Comparison of ENCODE assay signal across 20 mouse cellular contexts in the genomic region with DNA sequence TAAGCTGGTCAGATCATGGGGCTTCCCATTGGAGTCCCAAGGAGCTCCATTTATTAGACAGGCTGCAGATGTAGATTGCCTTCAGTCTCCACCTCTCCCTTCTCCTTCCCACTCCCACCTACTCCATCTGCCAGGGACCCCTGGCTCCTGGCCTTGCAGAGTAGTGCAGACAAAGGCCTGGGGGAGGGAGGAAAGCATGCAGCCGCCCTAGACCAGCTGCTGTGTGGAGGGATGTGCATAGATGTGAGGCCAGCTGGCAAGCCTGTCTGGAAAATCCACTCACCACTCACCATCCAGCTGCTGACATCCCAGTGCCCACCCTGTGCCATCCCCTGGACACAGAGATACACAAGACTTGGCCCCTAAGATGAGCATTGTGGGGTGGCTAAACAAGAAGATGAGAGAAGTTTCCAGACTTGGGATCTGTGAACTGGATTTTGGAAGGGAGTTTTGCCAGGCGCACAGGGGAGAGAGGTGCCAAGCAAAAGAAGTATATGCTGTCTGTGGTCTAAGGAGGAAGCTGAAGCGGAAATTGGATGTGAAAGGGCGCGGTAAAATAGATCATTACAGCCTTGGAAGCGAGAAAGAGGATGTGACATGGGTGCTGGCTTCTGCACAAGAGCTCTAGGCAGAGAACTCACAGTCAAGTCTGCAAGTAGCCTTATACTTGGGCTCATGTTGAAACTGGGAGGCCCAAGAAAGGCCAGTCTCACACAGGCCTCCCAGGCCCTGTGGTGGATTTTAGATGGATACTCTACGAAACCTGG. TPM values are rescaled to one million over a fixed set of nuclear protein-coding genes. Genes with fewer than 3 reads are reported as not detected.
A peak's percentile ranks its signal among the peaks of the same experiment; 100 is the strongest.
DNase-seq lines count a peak whose midpoint lies in the region; ATAC-seq and TF ChIP-seq lines count a peak whose summit lies in the region.
"Had no signal": no experiment of that assay in that cellular context is flagged by ENCODE, and none has a peak within 500 bp of the region (broad histone marks: within the 10 kb centered on the region; RNA-seq: fewer than 3 reads in every experiment).

No protein-coding gene starts in this region.

- 76% methylated on average over 7 of the region's 7 CpGs for WGBS in stomach, embryonic 16.5 days
- 77% methylated on average over 7 of the region's 7 CpGs for WGBS in stomach, postnatal 0 days

- no peak for TF ChIP-seq EP300 in stomach, postnatal 0 days (optimal IDR thresholded peaks at IDR 0.05)

- no peak overlapping the region for H3K9ac ChIP-seq in stomach, embryonic 16.5 days (ENCODE audit: low read length)
- H3K9ac ChIP-seq in stomach, postnatal 0 days (ENCODE audit: low read length) = no peak overlapping the region
- H3K9ac ChIP-seq: hindbrain, embryonic 15.5 days; midbrain, embryonic 12.5 days had no signal

- TF ChIP-seq CTCF in left cerebral cortex, adult 2 months (IDR thresholded peaks at IDR 0.05) = no peak
- TF ChIP-seq CTCF in stomach, postnatal 0 days (IDR thresholded peaks at IDR 0.05; ENCODE audit: low read depth) = no peak

- no peak overlapping the region for H3K27ac ChIP-seq in left cerebral cortex, adult 2 months
- H3K27ac ChIP-seq in stomach, embryonic 16.5 days (ENCODE audit: low read length) = no peak overlapping the region
- no peak overlapping the region for H3K27ac ChIP-seq in stomach, postnatal 0 days (replicated peaks)
- H3K27ac ChIP-seq: heart, embryonic 10.5 days; hindbrain, embryonic 15.5 days; midbrain, embryonic 12.5 days had no signal

- H3K27me3 ChIP-seq in stomach, embryonic 16.5 days (ENCODE audit: control insufficient read depth, insufficient read depth, low read length) = 0 out of 2 replicates have a peak, but pooled peaks cover 5% of the 10 kb centered on the region
- no peaks in the 10 kb centered on the region for H3K27me3 ChIP-seq in stomach, postnatal 0 days (ENCODE audit: control insufficient read depth, insufficient read depth, low read length)
- H3K27me3 ChIP-seq: hindbrain, embryonic 15.5 days had no signal

- intact Hi-C loops in left cerebral cortex, postnatal 4 days (cut with DNase I) = no loop called here
- intact Hi-C loops in left cerebral cortex, adult 2 months (cut with DNase I) = loop anchor here (5.0 kb wide), 1 partner anchor 62 kb away; no protein-coding TSS in a partner anchor

- no peaks in the 10 kb centered on the region for H3K4me1 ChIP-seq in stomach, embryonic 16.5 days (ENCODE audit: control insufficient read depth, insufficient read depth, low read length)
- H3K4me1 ChIP-seq in stomach, postnatal 0 days (replicated peaks; ENCODE audit: control insufficient read depth, insufficient read depth) = no peaks in the 10 kb centered on the region

- no peaks in the 10 kb centered on the region for H3K9me3 ChIP-seq in stomach, embryonic 16.5 days (replicated peaks; ENCODE audit: control insufficient read depth, low read length)
- no peaks in the 10 kb centered on the region for H3K9me3 ChIP-seq in stomach, postnatal 0 days (ENCODE audit: control insufficient read depth, low read length)
- H3K9me3 ChIP-seq: G1E; heart, embryonic 10.5 days; hindbrain, embryonic 15.5 days; midbrain, embryonic 12.5 days had no signal

- DNase-seq in embryo, embryonic 11 days = peak; percentile 34
- no peak for DNase-seq in embryo, embryonic 9.5 days (ENCODE audit: extremely low spot score)
- DNase-seq in left cerebral cortex, postnatal 4 days = peak; percentile 44
- DNase-seq in left cerebral cortex, adult 2 months (ENCODE audit: extremely low spot score in 1 of 2, low spot score in 2 of 2) = no peak
- no peak for DNase-seq in stomach, postnatal 0 days (ENCODE audit: low spot score)
- DNase-seq in thymus, postnatal 10 days (ENCODE audit: low spot score in 2 of 2) = no peak
- DNase-seq: adrenal gland, postnatal 36 days; cerebellum, adult 18-20 months; cerebellum, postnatal 36 days; gastrocnemius, postnatal 14 days; liver; thymus, postnatal 25 days had no signal

- peak; percentile 47; the same call in 1 of the 2 replicates for ATAC-seq in stomach, embryonic 16.5 days (ENCODE audit: insufficient read depth, low FRiP score)
- ATAC-seq in stomach, postnatal 0 days (ENCODE audit: low FRiP score, low TSS enrichment) = no peak
- 0 out of 2 replicates have a peak, but pooled peaks have one; percentile 20 for ATAC-seq in monocyte, adult 5-6 weeks (replicated peaks; ENCODE audit: insufficient number of reproducible peaks, low FRiP score, low TSS enrichment, poor library complexity, severe bottlenecking)
- ATAC-seq: intestine, postnatal 0 days had no signal

- no peak overlapping the region for H3K4me2 ChIP-seq in stomach, embryonic 16.5 days (ENCODE audit: low read depth, low read length)
- H3K4me2 ChIP-seq in stomach, postnatal 0 days (replicated peaks; ENCODE audit: low read depth) = no peak overlapping the region
- H3K4me2 ChIP-seq: hindbrain, embryonic 15.5 days; midbrain, embryonic 12.5 days had no signal

- H3K36me3 ChIP-seq in stomach, embryonic 16.5 days (ENCODE audit: control insufficient read depth, insufficient read depth, low read length) = no peaks in the 10 kb centered on the region
- H3K36me3 ChIP-seq in stomach, postnatal 0 days (ENCODE audit: control insufficient read depth, insufficient read depth, low read length) = no peaks in the 10 kb centered on the region
- H3K36me3 ChIP-seq: G1E; heart, embryonic 10.5 days; hindbrain, embryonic 15.5 days; midbrain, embryonic 12.5 days had no signal

- no peak overlapping the region for H3K4me3 ChIP-seq in left cerebral cortex, adult 2 months
- H3K4me3 ChIP-seq in stomach, embryonic 16.5 days (replicated peaks; ENCODE audit: low read length) = no peak overlapping the region
- no peak overlapping the region for H3K4me3 ChIP-seq in stomach, postnatal 0 days (ENCODE audit: low read depth, low read length)
- H3K4me3 ChIP-seq: heart, embryonic 10.5 days; hindbrain, embryonic 15.5 days; midbrain, embryonic 12.5 days; myocyte had no signal

RNA-seq across cellular contexts. Expression of a gene that starts 14.2 kb away (rescaled TPM):
- total RNA-seq in left cerebral cortex, postnatal 4 days (2021) = 10 to 100 TPM; 14.1 to 20.7 TPM
- total RNA-seq in left cerebral cortex, adult 2 months (2021) = 1 to 10 TPM; 1.4 to 2.9 TPM
- polyA plus RNA-seq in stomach, embryonic 16.5 days (2015; fragmentation: Nextera tagmentation; extraction: Ambion mirVana) = 34.3 and 43.5 TPM in 2 replicates
- 2.8 and 4.1 TPM in 2 replicates for polyA plus RNA-seq in stomach, postnatal 0 days (2015; fragmentation: Nextera tagmentation; extraction: Ambion mirVana)
- not detected in 3 replicates for total RNA-seq in monocyte, adult 5-6 weeks (2017)
- total RNA-seq: G1E had no signal
- polyA plus RNA-seq: G1E had no signal

RNA-seq across cellular contexts. Expression of a gene that starts 16.1 kb away (rescaled TPM):
- total RNA-seq in left cerebral cortex, postnatal 4 days (2021) = 10 to 100 TPM; 50.9 to 56.9 TPM
- 10 to 100 TPM; 49.7 to 62.1 TPM for total RNA-seq in left cerebral cortex, adult 2 months (2021)
- 148 and 151 TPM in 2 replicates for polyA plus RNA-seq in stomach, embryonic 16.5 days (2015; fragmentation: Nextera tagmentation; extraction: Ambion mirVana)
- 129 and 132 TPM in 2 replicates for polyA plus RNA-seq in stomach, postnatal 0 days (2015; fragmentation: Nextera tagmentation; extraction: Ambion mirVana)
- 32.9 to 54.9 TPM (median 49.8 TPM) in 3 replicates for total RNA-seq in monocyte, adult 5-6 weeks (2017)

RNA-seq across cellular contexts. Expression of a gene that starts 51.7 kb away (rescaled TPM):
- total RNA-seq in left cerebral cortex, postnatal 4 days (2021) = 10 to 100 TPM; 11.8 to 13.0 TPM
- 10 to 100 TPM; 40.3 to 44.1 TPM for total RNA-seq in left cerebral cortex, adult 2 months (2021)
- 6.2 and 6.5 TPM in 2 replicates for polyA plus RNA-seq in stomach, embryonic 16.5 days (2015; fragmentation: Nextera tagmentation; extraction: Ambion mirVana)
- 5.5 and 6.2 TPM in 2 replicates for polyA plus RNA-seq in stomach, postnatal 0 days (2015; fragmentation: Nextera tagmentation; extraction: Ambion mirVana)
- 6.1 to 14.0 TPM (median 7.8 TPM) in 3 replicates for total RNA-seq in monocyte, adult 5-6 weeks (2017)
- polyA plus RNA-seq: G1E had no signal

Comparison
In these comparisons a context has a peak if more than half of its experiments do, and no peak if none do; other contexts are left out.
1. DNase-seq: peak in embryo, embryonic 11 days (single experiment) and left cerebral cortex, postnatal 4 days (single experiment); none in embryo, embryonic 9.5 days (single experiment), left cerebral cortex, adult 2 months (0 of 2), stomach, postnatal 0 days (single experiment) and thymus, postnatal 10 days (0 of 2).